Mouse (Mus musculus) cerebellum, adult 8-10 months (tissue): ENCODE measurements around the gene Efnb1.

Experiments used
- DNase-seq: peaks from one replicate; pipeline ENCODE4 v3.0.0; 2022

Gene Efnb1

GRCm38 (mm10) chrX:99154358-99154757 lies 18.4 kb downstream of the Efnb1 start:
- no peak for DNase-seq

- no peak for DNase-seq
These were observed 23.1 kb downstream of the Efnb1 start for GRCm38 (mm10) chrX:99159020-99159419.

- no peak for DNase-seq
These were observed 28.2 kb downstream of the Efnb1 start for GRCm38 (mm10) chrX:99164111-99164510.

- DNase-seq = no peak
These were observed 29.0 kb downstream of the Efnb1 start for GRCm38 (mm10) chrX:99164855-99165368.

- no peak for DNase-seq
These were observed 31.1 kb downstream of the Efnb1 start for GRCm38 (mm10) chrX:99167014-99167413.

- no peak for DNase-seq
These were observed 31.6 kb downstream of the Efnb1 start for GRCm38 (mm10) chrX:99167550-99167949.

GRCm38 (mm10) chrX:99172301-99172700 lies 36.4 kb downstream of the Efnb1 start:
- DNase-seq = no peak

- DNase-seq = no peak
These were observed 49.2 kb downstream of the Efnb1 start for GRCm38 (mm10) chrX:99185081-99185596.

- no peak for DNase-seq
These were observed 50.8 kb downstream of the Efnb1 start for GRCm38 (mm10) chrX:99186497-99187435.

GRCm38 (mm10) chrX:99191441-99192087 lies 55.6 kb downstream of the Efnb1 start:
- no peak for DNase-seq

GRCm38 (mm10) chrX:99196910-99197309 lies 61.0 kb downstream of the Efnb1 start:
- DNase-seq = no peak

- no peak for DNase-seq
These were observed 62.6 kb downstream of the Efnb1 start for GRCm38 (mm10) chrX:99198532-99198931.
